Mouse (Mus musculus): ENCODE measurements around the gene Lrig1. TPM values are rescaled to one million over a fixed set of nuclear protein-coding genes. Genes with fewer than 3 reads are reported as not detected.

Lrig1 gene
- polyA plus RNA-seq, 1 experiment from 2014 or later, result 11.4 TPM

DNA sequence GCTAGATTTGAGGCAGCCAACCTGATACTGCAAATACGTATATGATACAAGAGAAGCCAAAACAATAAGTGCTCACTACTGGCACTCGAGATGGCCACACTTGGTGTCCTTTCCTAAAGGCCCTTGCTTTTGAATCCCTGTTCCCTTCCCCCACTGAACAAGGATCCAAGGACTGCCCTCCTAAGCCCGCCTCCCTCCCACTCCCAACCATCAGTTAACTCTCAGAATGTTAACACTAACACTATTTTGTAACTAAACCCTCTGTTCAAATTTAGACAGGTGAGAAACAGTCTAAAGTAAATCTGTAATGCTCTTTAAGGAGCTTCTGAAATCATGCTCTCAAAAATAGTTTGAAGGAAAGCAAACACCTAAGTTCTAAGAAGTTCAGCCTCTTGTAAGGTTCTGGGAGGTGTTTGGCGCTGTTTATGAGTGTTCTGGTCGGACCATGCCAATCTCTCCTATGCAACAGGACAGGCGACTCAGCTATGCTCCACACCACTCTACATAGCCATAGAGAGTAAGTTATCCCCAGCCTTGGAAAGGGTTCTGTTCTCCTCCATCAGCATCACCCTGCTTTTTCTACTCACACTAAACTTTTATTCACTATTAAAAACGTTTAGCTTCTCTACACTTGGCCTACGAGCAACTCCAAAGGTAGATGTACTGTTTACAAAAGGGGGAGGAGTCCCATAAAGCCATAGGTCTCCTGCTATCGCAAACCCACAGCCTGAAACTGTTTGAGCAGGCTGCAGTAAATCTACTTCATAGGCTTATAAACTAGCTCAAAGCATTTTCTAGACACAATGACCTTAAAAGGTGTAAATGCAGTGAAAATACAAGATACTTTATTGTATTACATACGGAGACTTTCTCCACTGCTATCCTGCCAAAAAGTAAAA lies 3.5 kb downstream of the Lrig1 start:
- H3K36me3 ChIP-seq, result no peaks in the 10 kb centered on the region
- no peaks in the 10 kb centered on the region for H3K27me3 ChIP-seq
- H3K9ac ChIP-seq (replicated peaks), result no peak overlapping the region
- no peak overlapping the region for H3K27ac ChIP-seq
- peaks cover 82% of the 10 kb centered on the region for H3K4me1 ChIP-seq (replicated peaks)
- no peak for ATAC-seq
- peak overlapping the region; percentile 91 for H3K4me3 ChIP-seq (replicated peaks)
- WGBS, result 50% methylated on average over 10 of the region's 10 CpGs
- no peaks in the 10 kb centered on the region for H3K9me3 ChIP-seq
- peak overlapping the region; percentile 77 for H3K4me2 ChIP-seq (replicated peaks)

- Histone ChIP-seq H3K9me3 (no peaks in the 10 kb centered on the region), H3K36me3 (no peaks in the 10 kb centered on the region), H3K27me3 (no peaks in the 10 kb centered on the region), H3K4me1 (replicated peaks) (peaks cover 76% of the 10 kb centered on the region), H3K4me2 (replicated peaks) (peak overlapping the region; percentile 77; the same call in 1 of the 2 replicates), H3K9ac (replicated peaks) (no peak overlapping the region), H3K4me3 (replicated peaks) (no peak overlapping the region), H3K27ac (no peak overlapping the region)
- ATAC-seq, result no peak
- WGBS, result 46% methylated on average over 9 of the region's 9 CpGs
These were observed 4.6 kb downstream of the Lrig1 start for GRCm38 (mm10) chr6:94695121-94695930.

GRCm38 (mm10) chr6:94694481-94694880 lies 5.5 kb downstream of the Lrig1 start:
- no peak for ATAC-seq
- H3K9ac ChIP-seq (replicated peaks), result no peak overlapping the region
- no peaks in the 10 kb centered on the region for H3K27me3 ChIP-seq
- no peak overlapping the region for H3K27ac ChIP-seq
- H3K4me3 ChIP-seq (replicated peaks), result no peak overlapping the region
- H3K4me2 ChIP-seq (replicated peaks), result peak overlapping the region; percentile 11; the same call in 1 of the 2 replicates
- H3K9me3 ChIP-seq, result no peaks in the 10 kb centered on the region
- WGBS, result 0% methylated on average over 1 of the region's 1 CpGs
- H3K36me3 ChIP-seq, result no peaks in the 10 kb centered on the region
- peaks cover 82% of the 10 kb centered on the region for H3K4me1 ChIP-seq (replicated peaks)

- H3K4me3 ChIP-seq (replicated peaks), result no peak overlapping the region
- H3K36me3 ChIP-seq, result no peaks in the 10 kb centered on the region
- H3K4me1 ChIP-seq (replicated peaks), result peaks cover 80% of the 10 kb centered on the region
- no peak for ATAC-seq
- no peak overlapping the region for H3K27ac ChIP-seq
- no peaks in the 10 kb centered on the region for H3K27me3 ChIP-seq
- 79% methylated on average over 9 of the region's 9 CpGs for WGBS
- 0 out of 2 replicates have a peak overlapping the region, but pooled peaks have one; percentile 3 for H3K4me2 ChIP-seq (replicated peaks)
- no peak overlapping the region for H3K9ac ChIP-seq (replicated peaks)
- H3K9me3 ChIP-seq, result no peaks in the 10 kb centered on the region
These were observed 6.9 kb downstream of the Lrig1 start for GRCm38 (mm10) chr6:94693091-94693490.

DNA sequence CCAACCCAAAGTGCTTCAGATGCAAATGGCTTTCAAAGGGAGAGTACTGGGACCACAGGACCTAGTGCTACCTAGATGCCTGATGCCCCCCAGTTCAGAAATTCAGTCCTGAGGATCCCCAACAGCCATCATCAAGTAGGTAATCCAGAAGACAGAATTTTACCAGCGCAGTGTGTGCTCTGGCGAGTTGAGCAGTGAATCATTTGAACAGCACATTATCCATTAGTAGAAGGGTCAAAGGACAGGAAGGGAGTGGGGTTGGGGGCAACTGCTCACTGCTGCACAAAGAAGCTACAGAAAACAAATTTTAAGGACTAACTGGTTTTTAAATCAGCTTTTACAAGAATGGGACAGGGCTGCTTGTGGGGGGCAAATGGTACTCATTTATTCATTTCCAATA lies 8.0 kb downstream of the Lrig1 start:
- peaks cover 69% of the 10 kb centered on the region for H3K4me1 ChIP-seq (replicated peaks)

GRCm38 (mm10) chr6:94690247-94690646 lies 9.7 kb downstream of the Lrig1 start:
- Histone ChIP-seq H3K9me3 (no peaks in the 10 kb centered on the region), H3K36me3 (no peaks in the 10 kb centered on the region), H3K4me3 (replicated peaks) (no peak overlapping the region), H3K9ac (replicated peaks) (no peak overlapping the region), H3K4me1 (replicated peaks) (peaks cover 58% of the 10 kb centered on the region), H3K27ac (no peak overlapping the region), H3K4me2 (replicated peaks) (no peak overlapping the region), H3K27me3 (no peaks in the 10 kb centered on the region)
- ATAC-seq, result no peak
- 82% methylated on average over 7 of the region's 7 CpGs for WGBS

More for the DNA sequence above, 8.0 kb downstream of the Lrig1 start:
- H3K4me2 ChIP-seq (replicated peaks), result no peak overlapping the region; the same call in 1 of the 2 replicates
- 51% methylated on average over 2 of the region's 2 CpGs for WGBS
- H3K27ac ChIP-seq, result no peak overlapping the region
- no peak for ATAC-seq
- no peak overlapping the region for H3K9ac ChIP-seq (replicated peaks)
- no peaks in the 10 kb centered on the region for H3K27me3 ChIP-seq
- H3K9me3 ChIP-seq, result no peaks in the 10 kb centered on the region
- no peaks in the 10 kb centered on the region for H3K36me3 ChIP-seq
- H3K4me3 ChIP-seq (replicated peaks), result no peak overlapping the region

DNA sequence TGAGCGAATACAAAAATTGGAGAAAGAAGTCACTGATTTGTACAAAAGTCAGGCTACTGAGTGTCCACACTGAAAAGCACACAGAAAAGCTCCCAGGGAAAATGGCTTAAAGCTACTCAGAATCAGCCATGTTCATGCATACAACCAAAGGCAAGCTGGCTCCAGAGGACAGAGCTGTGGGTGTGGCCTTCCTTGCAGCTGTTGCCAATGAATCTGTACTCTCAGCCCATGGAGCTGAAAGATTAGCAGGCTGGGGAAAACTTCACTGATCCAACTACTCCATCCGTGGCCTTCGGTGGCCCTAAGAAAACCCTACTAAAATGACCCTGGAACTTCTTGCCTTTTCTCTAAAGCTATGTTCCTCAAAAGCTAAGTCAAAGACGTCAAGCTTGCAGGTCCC lies 11.2 kb downstream of the Lrig1 start:
- ATAC-seq, result no peak
- 58% methylated on average over 4 of the region's 4 CpGs for WGBS
- H3K27ac ChIP-seq, result no peak overlapping the region
- H3K4me3 ChIP-seq (replicated peaks), result no peak overlapping the region
- no peaks in the 10 kb centered on the region for H3K36me3 ChIP-seq
- H3K9me3 ChIP-seq, result no peaks in the 10 kb centered on the region
- H3K27me3 ChIP-seq, result no peaks in the 10 kb centered on the region
- no peak overlapping the region for H3K9ac ChIP-seq (replicated peaks)
- peaks cover 61% of the 10 kb centered on the region for H3K4me1 ChIP-seq (replicated peaks)
- no peak overlapping the region for H3K4me2 ChIP-seq (replicated peaks)

DNA sequence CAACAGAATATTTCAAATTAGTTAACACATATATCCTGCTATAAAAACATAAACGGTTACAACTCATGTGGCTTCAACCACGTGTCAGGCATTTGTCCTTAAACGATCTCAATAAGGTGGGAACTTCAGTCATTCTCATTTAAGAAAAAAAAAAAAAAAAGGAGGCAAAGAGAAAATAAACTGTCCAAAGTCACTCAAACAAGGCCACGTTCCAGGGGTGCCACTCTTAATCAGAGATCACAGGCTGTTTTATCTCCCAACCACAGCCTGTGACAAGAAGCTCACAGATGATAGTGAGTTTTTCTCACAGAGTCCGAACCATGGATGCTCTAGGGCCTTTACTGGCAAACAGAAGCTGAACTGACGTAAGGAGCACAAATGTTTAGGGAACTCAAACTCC lies 13.9 kb downstream of the Lrig1 start:
- H3K4me1 ChIP-seq (replicated peaks), result peaks cover 56% of the 10 kb centered on the region
- H3K4me2 ChIP-seq (replicated peaks), result no peak overlapping the region
- no peaks in the 10 kb centered on the region for H3K9me3 ChIP-seq
- no peak overlapping the region for H3K27ac ChIP-seq
- ATAC-seq, result no peak
- no peak overlapping the region for H3K4me3 ChIP-seq (replicated peaks)
- WGBS, result 78% methylated on average over 6 of the region's 6 CpGs
- H3K36me3 ChIP-seq, result no peaks in the 10 kb centered on the region
- H3K9ac ChIP-seq (replicated peaks), result no peak overlapping the region
- no peaks in the 10 kb centered on the region for H3K27me3 ChIP-seq

GRCm38 (mm10) chr6:94685611-94686010 lies 14.3 kb downstream of the Lrig1 start:
- peaks cover 57% of the 10 kb centered on the region for H3K4me1 ChIP-seq (replicated peaks)
- H3K4me2 ChIP-seq (replicated peaks), result no peak overlapping the region
- ATAC-seq, result no peak

DNA sequence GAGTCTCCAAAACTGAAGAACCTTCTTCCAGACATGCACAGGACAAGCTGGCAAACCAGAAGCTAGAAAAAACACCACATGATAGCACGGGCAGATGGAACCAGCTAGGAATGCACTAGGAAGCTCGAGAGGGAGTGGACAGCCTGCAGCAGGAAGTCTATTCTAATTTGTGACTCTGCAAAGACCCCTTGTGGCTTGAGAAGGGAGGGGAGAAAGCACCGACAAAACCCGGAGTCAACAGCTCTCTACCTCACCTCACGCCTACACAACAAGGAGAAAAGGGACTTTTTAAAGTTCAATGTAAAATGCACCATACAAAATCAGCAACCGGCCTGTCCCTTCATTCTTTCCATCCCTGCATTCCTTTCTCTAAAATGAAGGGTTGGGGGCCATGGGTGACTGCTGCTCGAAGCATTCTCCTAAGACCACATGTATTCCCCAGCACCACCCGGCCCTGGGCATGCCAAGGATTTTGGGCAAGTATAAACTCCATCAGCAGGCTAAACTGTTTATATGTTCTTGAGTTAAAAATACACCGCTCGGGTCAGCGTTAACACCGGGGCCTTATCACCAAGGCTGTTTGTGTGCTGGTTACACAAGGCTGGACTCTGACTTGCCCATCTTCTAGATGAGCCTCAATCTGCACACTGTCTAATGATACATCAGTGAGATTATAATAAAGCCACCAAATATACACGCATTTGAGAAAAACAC lies 15.0 kb downstream of the Lrig1 start:
- no peaks in the 10 kb centered on the region for H3K27me3 ChIP-seq
- H3K9ac ChIP-seq (replicated peaks), result no peak overlapping the region
- H3K36me3 ChIP-seq, result no peaks in the 10 kb centered on the region
- no peak overlapping the region for H3K4me3 ChIP-seq (replicated peaks)
- H3K27ac ChIP-seq, result no peak overlapping the region
- WGBS, result 61% methylated on average over 13 of the region's 13 CpGs
- ATAC-seq, result no peak
- peaks cover 57% of the 10 kb centered on the region for H3K4me1 ChIP-seq (replicated peaks)
- H3K9me3 ChIP-seq, result no peaks in the 10 kb centered on the region
- H3K4me2 ChIP-seq (replicated peaks), result no peak overlapping the region

More at GRCm38 (mm10) chr6:94685611-94686010, 14.3 kb downstream of the Lrig1 start:
- Histone ChIP-seq H3K9ac (replicated peaks) (no peak overlapping the region), H3K27ac (no peak overlapping the region), H3K36me3 (no peaks in the 10 kb centered on the region), H3K27me3 (no peaks in the 10 kb centered on the region), H3K9me3 (no peaks in the 10 kb centered on the region), H3K4me3 (replicated peaks) (no peak overlapping the region)
- WGBS, result 77% methylated on average over 6 of the region's 6 CpGs

DNA sequence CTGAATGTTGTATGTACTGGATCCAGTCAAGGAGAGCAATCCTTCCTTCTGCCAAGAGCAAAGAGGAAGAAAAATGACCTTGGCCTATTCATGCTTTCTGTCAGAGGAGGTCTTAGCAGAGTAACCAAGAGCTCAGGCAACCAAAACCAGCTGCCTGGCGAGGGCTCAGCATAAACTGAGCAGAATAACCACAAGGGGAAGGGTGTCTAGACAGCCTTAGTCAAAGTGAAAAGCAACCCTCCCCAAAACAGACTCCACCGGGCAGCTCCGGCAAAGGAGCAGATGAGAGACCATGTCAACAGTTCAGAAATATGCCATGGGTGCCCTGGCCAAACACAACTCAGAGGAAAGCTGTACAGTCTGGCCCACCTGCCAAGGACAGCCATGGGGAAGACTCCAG lies 16.3 kb downstream of the Lrig1 start:
- Histone ChIP-seq H3K4me1 (replicated peaks) (peaks cover 49% of the 10 kb centered on the region), H3K9ac (replicated peaks) (no peak overlapping the region), H3K9me3 (no peaks in the 10 kb centered on the region), H3K4me3 (replicated peaks) (no peak overlapping the region), H3K27ac (no peak overlapping the region), H3K4me2 (replicated peaks) (no peak overlapping the region), H3K27me3 (no peaks in the 10 kb centered on the region), H3K36me3 (no peaks in the 10 kb centered on the region)
- ATAC-seq, result no peak
- WGBS, result 90% methylated on average over 3 of the region's 3 CpGs
